Mouse (Mus musculus) WW6 (cell line): ENCODE measurements around the gene Eif2b4.
A peak's percentile ranks its signal among the peaks of the same experiment; 100 is the strongest.

Experiments used
- DNase-seq: peaks from one replicate; pipeline ENCODE4 v3.0.0-alpha.2; 2013; ENCODE audit warnings: low read depth, low spot score

The Eif2b4 gene

GRCm38 (mm10) chr5:31154152-31154553 lies 39.1 kb downstream of the Eif2b4 start, which contains the start of gene Mpv17:
Mpv17 (minus strand) TSS chr5:31154251.
- peak; percentile 67 for DNase-seq

- DNase-seq, result no peak
These were observed 39.6 kb downstream of the Eif2b4 start for GRCm38 (mm10) chr5:31153516-31154151.

GRCm38 (mm10) chr5:31151746-31152145 lies 41.5 kb downstream of the Eif2b4 start:
- DNase-seq, result no peak

- DNase-seq, result no peak
These were observed 43.4 kb downstream of the Eif2b4 start for GRCm38 (mm10) chr5:31149781-31150180.

- DNase-seq, result no peak
These were observed 54.2 kb downstream of the Eif2b4 start for GRCm38 (mm10) chr5:31138968-31139425.

GRCm38 (mm10) chr5:31138241-31138967 lies 54.8 kb downstream of the Eif2b4 start, which contains the start of gene Ucn:
Ucn (minus strand) TSS chr5:31138829.
- no peak for DNase-seq

- no peak for DNase-seq
These were observed 55.6 kb downstream of the Eif2b4 start for GRCm38 (mm10) chr5:31137658-31138057.
